Mouse (Mus musculus) myocyte (in vitro differentiated cells): ENCODE measurements at regions not wholly inside any gene's neighbourhood (a gene's known extent, or its start where the extent isn't known, plus 50 kb on each side); places are given as distances from the start of the nearest gene placed in this dataset.
"Not testable (repeated sequence)": the region's sequence is repeated elsewhere in the genome, so short reads cannot be mapped to it uniquely, and the experiment has no call there.

Experiments used
- H3K27me3 ChIP-seq: one replicate; pipeline ENCODE4 v1.6.1; 2011; ENCODE audit not compliant: control insufficient read depth, insufficient read depth, insufficient read length
- H3K36me3 ChIP-seq: one replicate; pipeline ENCODE4 v1.6.1; 2011; ENCODE audit not compliant: control insufficient read depth, insufficient read depth
- H3K4me2 ChIP-seq: one replicate; pipeline ENCODE4 v1.6.1; 2011; ENCODE audit warnings: low read depth, control low read depth
- H3K4me3 ChIP-seq: one replicate; pipeline ENCODE4 v1.5.1; 2011; ENCODE audit warnings: mild to moderate bottlenecking, control low read depth, moderate library complexity
- H3K79me2 ChIP-seq: one replicate; pipeline ENCODE4 v1.6.1; 2011; ENCODE audit not compliant: control insufficient read depth, insufficient read depth
- H3ac ChIP-seq: one replicate; pipeline ENCODE4 v1.6.1; 2011; ENCODE audit not compliant: control insufficient read depth, insufficient read length
- CEBPB ChIP-seq: IDR thresholded peaks from 2 replicates; pipeline ENCODE4 v1.6.1; 2011; ENCODE audit warnings: mild to moderate bottlenecking, moderate library complexity; ENCODE audit not compliant: poor library complexity, insufficient read depth, severe bottlenecking
- E2F4 ChIP-seq: IDR thresholded peaks from one replicate; pipeline ENCODE4 v1.6.1; 2011; ENCODE audit warnings: mild to moderate bottlenecking, control low read depth, moderate library complexity; ENCODE audit not compliant: insufficient read depth
- MAX ChIP-seq: IDR thresholded peaks from one replicate; pipeline ENCODE4 v1.6.1; 2011; ENCODE audit warnings: low read depth, mild to moderate bottlenecking, control low read depth
- MYOD1 ChIP-seq, 3 experiments: IDR thresholded peaks; one replicate each; pipeline ENCODE4 v1.6.1; 2011; ENCODE audit warnings: control low read depth in 2 of 3, low read depth in 2 of 3, mild to moderate bottlenecking in 2 of 3, moderate library complexity in 1 of 3; ENCODE audit not compliant: insufficient read length in 2 of 3, control insufficient read depth in 1 of 3
- MYOG ChIP-seq, 3 experiments: IDR thresholded peaks; one replicate each; pipeline ENCODE4 v1.6.1; 2011; ENCODE audit warnings: control low read depth in 2 of 3, low read depth in 2 of 3, mild to moderate bottlenecking in 2 of 3; ENCODE audit not compliant: insufficient read length in 2 of 3, control insufficient read depth in 1 of 3, insufficient read depth in 1 of 3
- POLR2A ChIP-seq: IDR thresholded peaks from one replicate; pipeline ENCODE4 v1.6.1; 2011; ENCODE audit warnings: low read depth, mild to moderate bottlenecking, control low read depth, moderate library complexity; ENCODE audit not compliant: insufficient read length
- POLR2AphosphoS2 ChIP-seq: IDR thresholded peaks from one replicate; pipeline ENCODE4 v1.6.1; 2011; ENCODE audit warnings: low read depth, control low read depth; ENCODE audit not compliant: insufficient read length
- REST ChIP-seq: IDR thresholded peaks from one replicate; pipeline ENCODE4 v1.6.1; 2011; ENCODE audit warnings: mild to moderate bottlenecking, control low read depth, moderate library complexity; ENCODE audit not compliant: insufficient read depth, insufficient read length
- SRF ChIP-seq: IDR thresholded peaks from one replicate; pipeline ENCODE4 v1.6.1; 2011; ENCODE audit warnings: low read depth; ENCODE audit not compliant: control insufficient read depth, insufficient read length
- TCF12 ChIP-seq: IDR thresholded peaks from one replicate; pipeline ENCODE4 v1.6.1; 2011; ENCODE audit warnings: mild to moderate bottlenecking, control low read depth; ENCODE audit not compliant: poor library complexity, insufficient read depth, severe bottlenecking
- TCF3 ChIP-seq: IDR thresholded peaks from one replicate; pipeline ENCODE4 v1.6.1; 2011; ENCODE audit warnings: low read depth, control low read depth; ENCODE audit not compliant: insufficient read length
- USF1 ChIP-seq: IDR thresholded peaks from one replicate; pipeline ENCODE4 v1.6.1; 2011; ENCODE audit warnings: low read depth, mild to moderate bottlenecking, control low read depth, moderate library complexity

DNA sequence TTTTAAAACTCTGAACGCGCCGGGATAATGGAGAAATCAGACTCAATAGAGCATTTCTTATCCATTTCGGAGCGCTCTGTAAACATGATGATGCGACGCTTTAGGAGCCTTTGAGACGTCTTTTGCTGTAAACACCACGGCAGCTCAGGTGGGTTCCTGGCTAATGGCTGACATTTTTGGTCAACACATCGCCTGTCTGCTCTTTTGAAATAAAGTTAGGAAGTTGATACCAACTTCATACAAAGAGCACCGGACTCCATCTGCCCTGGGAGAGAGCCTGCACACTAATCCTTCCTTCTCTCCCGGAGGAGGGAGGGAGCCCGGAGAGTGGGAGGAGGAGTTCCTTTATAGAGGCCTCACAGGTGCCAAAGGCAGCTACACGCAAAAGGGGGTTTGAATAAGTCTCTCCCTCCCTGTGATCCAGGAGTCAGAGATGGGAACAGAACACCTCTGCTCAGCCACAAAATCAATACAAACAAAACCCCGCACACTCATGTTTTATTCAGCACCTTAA is 63.8 kb upstream of the Srsf6 start:
- TF ChIP-seq POLR2AphosphoS2 (no peak), USF1 (no peak), TCF3 (no peak), SRF (no peak), E2F4 (no peak), TCF12 (no peak), MAX (no peak), MYOG (IDR thresholded peaks at IDR 0.05; ENCODE audit: control insufficient read depth in 1 of 3, insufficient read depth in 1 of 3, insufficient read length in 2 of 3, low read depth in 2 of 3) (no peak), POLR2A (no peak), REST (no peak), CEBPB (no peak), MYOD1 (IDR thresholded peaks at IDR 0.05; ENCODE audit: control insufficient read depth in 1 of 3, insufficient read length in 2 of 3, low read depth in 2 of 3) (no peak)
- H3K36me3 ChIP-seq, result no peaks in the 10 kb centered on the region
- H3K4me3 ChIP-seq, result no peak overlapping the region

DNA sequence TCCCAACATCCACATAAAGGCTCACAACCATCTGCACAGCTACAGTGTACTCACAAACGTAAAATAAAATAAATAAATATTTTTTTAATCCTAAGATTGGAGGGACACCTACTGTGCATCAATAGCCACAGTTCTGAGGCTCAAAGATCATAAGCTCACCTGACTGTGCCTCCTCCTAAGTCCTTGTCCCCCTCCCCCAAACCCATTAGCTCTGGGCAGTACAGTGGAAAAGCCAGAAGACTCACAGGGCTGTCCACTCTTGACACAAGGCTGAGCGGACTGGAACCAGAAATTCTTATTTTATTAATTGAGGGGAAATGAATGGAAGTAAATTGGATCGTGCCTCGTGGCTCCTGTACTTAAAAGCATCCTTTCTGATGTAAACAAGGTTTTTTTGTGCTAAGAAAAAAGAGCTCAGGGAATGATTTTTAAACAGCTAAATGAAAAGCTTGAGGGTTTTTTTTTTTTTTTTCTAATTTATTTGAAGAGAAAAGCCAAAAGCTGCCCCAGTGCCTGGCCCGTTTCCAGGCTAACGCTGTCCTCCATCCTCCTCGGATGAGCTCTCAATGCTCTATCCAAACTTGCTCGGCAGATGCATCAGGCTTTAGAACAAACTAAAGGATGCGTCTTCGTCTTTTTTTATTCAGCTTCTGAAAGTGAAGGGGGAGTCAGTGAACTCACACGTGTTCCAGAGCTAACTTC is 64.6 kb upstream of the Srsf6 start:
- no peak overlapping the region for H3ac ChIP-seq
- TF ChIP-seq TCF3 (no peak), REST (no peak), POLR2A (no peak), MAX (no peak), MYOD1 (IDR thresholded peaks at IDR 0.05; ENCODE audit: control insufficient read depth in 1 of 3, insufficient read length in 2 of 3, low read depth in 2 of 3) (no peak), CEBPB (no peak), TCF12 (no peak), USF1 (no peak), E2F4 (no peak), MYOG (IDR thresholded peaks at IDR 0.05; ENCODE audit: control insufficient read depth in 1 of 3, insufficient read depth in 1 of 3, insufficient read length in 2 of 3, low read depth in 2 of 3) (no peak), SRF (no peak), POLR2AphosphoS2 (no peak)
- no peaks in the 10 kb centered on the region for H3K79me2 ChIP-seq
- H3K4me2 ChIP-seq, result no peak overlapping the region
- no peaks in the 10 kb centered on the region for H3K36me3 ChIP-seq
- peaks cover 3% of the 10 kb centered on the region for H3K27me3 ChIP-seq
- H3K4me3 ChIP-seq, result no peak overlapping the region

More for the DNA sequence above, 63.8 kb upstream of the Srsf6 start:
- Histone ChIP-seq H3K4me2 (no peak overlapping the region), H3K27me3 (peaks cover 3% of the 10 kb centered on the region), H3K79me2 (no peaks in the 10 kb centered on the region), H3ac (no peak overlapping the region)

DNA sequence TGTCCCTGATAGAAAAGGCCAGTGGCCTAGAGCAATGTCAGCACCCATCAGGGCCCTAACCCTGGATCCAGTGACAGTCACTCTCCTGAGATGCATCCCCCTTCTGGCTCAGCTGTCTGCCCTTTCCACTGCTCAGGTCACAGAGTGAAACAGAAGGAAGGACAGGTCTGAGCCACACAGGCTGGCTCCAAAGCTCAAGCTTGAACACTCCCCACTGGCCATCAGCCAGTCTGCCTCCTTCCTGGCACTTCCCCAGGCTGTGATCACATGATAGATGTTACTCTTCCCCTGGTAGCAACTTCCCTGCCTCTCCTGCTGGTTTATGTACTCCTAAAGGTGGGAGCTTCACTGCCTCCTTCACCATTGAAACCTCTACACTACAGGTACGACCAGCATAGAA is 66.8 kb upstream of the Srsf6 start:
- Histone ChIP-seq H3ac (no peak overlapping the region), H3K79me2 (no peaks in the 10 kb centered on the region), H3K36me3 (no peaks in the 10 kb centered on the region), H3K4me2 (no peak overlapping the region), H3K27me3 (peaks cover 3% of the 10 kb centered on the region), H3K4me3 (no peak overlapping the region)
- no peak for TF ChIP-seq CEBPB
- TF ChIP-seq MYOD1 (IDR thresholded peaks at IDR 0.05; ENCODE audit: control insufficient read depth in 1 of 3, insufficient read length in 2 of 3, low read depth in 2 of 3), result no peak
- TF ChIP-seq POLR2A, result no peak
- no peak for TF ChIP-seq POLR2AphosphoS2

DNA sequence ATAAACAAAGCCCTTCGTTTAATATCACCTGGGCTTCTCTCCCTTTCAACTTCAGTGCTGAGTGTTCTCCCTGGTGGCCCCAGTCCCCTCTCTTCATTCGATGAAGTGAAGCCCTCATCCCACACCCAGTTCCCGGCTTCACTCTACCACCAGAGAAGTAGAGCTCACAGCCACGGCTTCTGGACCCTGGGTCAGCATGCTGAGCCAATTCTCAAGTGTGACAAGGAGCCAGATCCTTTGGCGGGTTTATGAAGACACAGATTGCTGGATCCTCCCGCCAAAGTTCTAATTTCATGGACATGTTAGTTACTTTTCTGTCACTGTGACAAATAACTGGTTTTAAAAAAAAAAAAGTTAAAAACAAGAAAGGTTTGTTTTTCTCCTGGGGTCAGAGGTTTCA is 76.7 kb upstream of the Srsf6 start:
- TF ChIP-seq E2F4, result no peak
- Histone ChIP-seq H3K4me3 (no peak overlapping the region), H3K27me3 (no peaks in the 10 kb centered on the region), H3K4me2 (no peak overlapping the region), H3ac (no peak overlapping the region), H3K36me3 (no peaks in the 10 kb centered on the region), H3K79me2 (no peaks in the 10 kb centered on the region)

DNA sequence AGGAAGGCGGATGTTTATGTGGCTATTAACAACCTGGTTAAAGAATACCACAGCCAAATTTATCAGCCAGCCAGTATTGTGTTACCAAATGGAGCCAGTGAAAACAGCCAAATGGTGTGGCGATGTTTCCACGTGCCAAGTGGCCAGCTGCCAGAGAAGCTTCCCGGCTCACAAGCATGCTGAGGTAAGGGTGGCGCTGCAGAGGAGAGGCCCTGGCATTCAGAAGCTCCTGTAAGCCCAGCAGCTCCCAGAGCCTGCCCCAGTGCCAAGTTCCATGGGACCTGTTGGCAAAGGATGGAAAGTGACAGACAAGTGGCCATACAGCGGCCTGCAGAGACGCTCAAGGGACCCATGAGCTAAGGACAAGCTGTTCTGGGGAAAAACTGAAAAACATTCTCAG is 77.8 kb upstream of the Srsf6 start:
- H3K36me3 ChIP-seq, result no peaks in the 10 kb centered on the region
- TF ChIP-seq MYOD1 (IDR thresholded peaks at IDR 0.05; ENCODE audit: control insufficient read depth in 1 of 3, insufficient read length in 2 of 3, low read depth in 2 of 3) (no peak), SRF (no peak), REST (no peak), POLR2A (no peak), TCF3 (no peak), E2F4 (no peak)
- no peak overlapping the region for H3K4me2 ChIP-seq

DNA sequence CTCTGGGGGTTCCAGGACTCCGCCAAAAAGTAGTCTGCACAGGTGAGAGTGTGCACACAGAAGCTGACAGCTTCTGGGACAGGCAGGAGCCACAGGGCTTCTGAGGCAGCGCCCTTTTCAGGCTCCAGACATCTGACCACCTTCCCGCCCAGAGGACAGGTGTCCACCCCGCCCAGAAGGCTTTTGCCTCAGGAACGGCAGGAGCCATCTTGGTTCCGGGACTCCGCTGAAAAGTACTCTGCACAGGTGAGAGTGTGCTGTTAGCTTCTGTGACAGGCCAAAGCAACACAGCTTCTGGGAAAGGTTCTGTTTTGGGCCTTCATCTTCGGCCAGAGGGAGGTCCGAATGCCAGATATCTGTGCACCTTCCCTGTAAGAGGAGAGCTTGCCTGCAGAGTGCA is 89.6 kb upstream of the Srsf6 start:
- H3K4me2 ChIP-seq, H3K4me3 ChIP-seq, H3ac ChIP-seq, H3K79me2 ChIP-seq, H3K27me3 ChIP-seq, H3K36me3 ChIP-seq: not testable (repeated sequence)

More for the DNA sequence above, 77.8 kb upstream of the Srsf6 start:
- Histone ChIP-seq H3K4me3 (no peak overlapping the region), H3ac (no peak overlapping the region), H3K27me3 (no peaks in the 10 kb centered on the region), H3K79me2 (no peaks in the 10 kb centered on the region)
